Mouse (Mus musculus): ENCODE results near the gene Shank2.

Gene Shank2

DNA sequence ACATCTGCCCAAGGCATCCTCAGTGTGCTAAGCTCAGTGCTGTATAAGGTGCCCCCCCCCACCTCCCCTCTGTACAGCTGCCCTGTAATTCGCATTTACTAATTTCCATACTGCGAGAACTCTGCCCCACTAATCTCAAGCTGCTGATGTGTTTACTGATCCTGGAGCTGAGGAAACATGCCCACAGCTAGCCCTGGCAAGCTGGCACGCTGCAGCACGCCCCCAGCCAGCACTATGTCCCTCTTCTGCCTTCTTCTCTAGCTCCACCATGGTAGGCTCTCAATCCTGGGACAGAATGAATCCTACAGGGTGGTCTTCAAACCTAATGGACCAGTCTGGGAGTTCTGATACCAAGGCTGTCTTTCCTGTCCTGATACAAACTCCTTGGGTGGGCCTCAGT, 267.1 kb downstream of the Shank2 start:
- no peak for DNase-seq (ENCODE audit: low spot score)

- no peak for DNase-seq (ENCODE audit: low spot score)
Observed at GRCm38 (mm10) chr7:144271074-144271473, 269.3 kb downstream of the Shank2 start.

DNA sequence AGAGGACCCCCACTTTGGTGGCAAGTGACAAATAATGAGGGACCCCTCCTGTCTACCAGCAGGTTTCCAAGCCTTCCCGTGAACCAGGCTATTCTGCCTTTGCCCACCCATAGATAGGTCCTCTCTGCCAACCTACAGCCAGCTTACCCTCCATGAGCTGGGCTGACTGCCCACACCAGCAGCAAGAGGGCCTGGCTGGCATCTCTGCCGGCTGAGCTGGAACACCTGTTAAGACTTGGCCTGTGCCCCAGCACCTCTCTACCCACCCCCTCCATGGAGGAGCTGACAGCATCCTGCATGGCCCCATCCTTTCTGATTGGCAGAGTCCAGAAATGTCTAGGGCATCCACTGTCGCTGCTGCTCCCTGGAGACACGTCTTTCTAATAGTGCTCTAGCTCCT, 277.0 kb downstream of the Shank2 start:
- no peak for DNase-seq (ENCODE audit: low spot score)

- DNase-seq (ENCODE audit: low spot score): no peak
Observed at GRCm38 (mm10) chr7:144283701-144284100, 282.0 kb downstream of the Shank2 start.

- no peak for DNase-seq (ENCODE audit: low spot score)
Observed at GRCm38 (mm10) chr7:144284241-144285065, 282.7 kb downstream of the Shank2 start.

GRCm38 (mm10) chr7:144285066-144285633, 283.4 kb downstream of the Shank2 start:
- DNase-seq (ENCODE audit: low spot score): no peak

DNA sequence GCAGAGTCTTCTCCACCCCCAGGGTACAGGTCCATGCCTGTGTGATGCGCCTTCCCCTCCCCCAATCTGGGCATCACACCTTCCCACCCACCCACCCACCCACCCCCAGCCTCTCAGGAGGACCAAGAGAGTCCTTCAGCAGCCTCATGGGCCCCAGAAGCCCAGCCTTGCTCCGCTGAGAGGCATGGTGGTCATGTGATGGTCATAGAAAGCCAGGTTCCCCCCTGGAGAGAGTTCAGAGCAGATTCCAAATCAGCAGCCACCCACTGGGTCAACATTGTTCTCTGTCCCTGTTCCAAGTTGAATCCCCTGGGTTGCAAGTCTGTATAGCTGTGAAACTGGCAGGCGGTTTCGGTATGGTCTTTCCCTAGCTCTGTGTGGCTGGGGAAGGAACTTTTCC, 284.2 kb downstream of the Shank2 start:
- DNase-seq (ENCODE audit: low spot score): no peak

GRCm38 (mm10) chr7:144287991-144288390, 286.3 kb downstream of the Shank2 start:
- no peak for DNase-seq (ENCODE audit: low spot score)

- no peak for DNase-seq (ENCODE audit: low spot score)
Observed at GRCm38 (mm10) chr7:144291478-144291877, 289.8 kb downstream of the Shank2 start.

DNA sequence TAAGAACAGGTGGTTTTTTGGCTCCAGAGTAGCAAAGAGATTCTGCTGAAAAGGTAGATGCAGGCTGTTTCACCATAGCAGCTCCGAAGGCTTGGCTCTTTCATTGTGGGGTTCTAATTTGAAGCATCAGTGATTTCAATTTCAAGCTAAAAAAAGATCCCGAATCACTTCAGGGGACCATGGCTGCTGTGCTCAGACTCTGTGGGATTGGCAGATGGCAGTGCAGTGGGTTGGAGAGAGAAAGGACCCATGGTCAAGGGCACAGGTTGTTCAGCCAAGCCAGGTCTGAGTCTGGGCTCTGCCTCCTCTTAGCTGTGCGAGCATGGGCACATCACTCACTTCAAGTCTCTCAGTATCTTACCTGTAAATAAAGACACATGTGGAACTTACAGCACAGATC, 291.9 kb downstream of the Shank2 start:
- no peak for DNase-seq (ENCODE audit: low spot score)

GRCm38 (mm10) chr7:144294239-144295200, 292.8 kb downstream of the Shank2 start:
- peak; percentile 20 for DNase-seq (ENCODE audit: low spot score)

DNA sequence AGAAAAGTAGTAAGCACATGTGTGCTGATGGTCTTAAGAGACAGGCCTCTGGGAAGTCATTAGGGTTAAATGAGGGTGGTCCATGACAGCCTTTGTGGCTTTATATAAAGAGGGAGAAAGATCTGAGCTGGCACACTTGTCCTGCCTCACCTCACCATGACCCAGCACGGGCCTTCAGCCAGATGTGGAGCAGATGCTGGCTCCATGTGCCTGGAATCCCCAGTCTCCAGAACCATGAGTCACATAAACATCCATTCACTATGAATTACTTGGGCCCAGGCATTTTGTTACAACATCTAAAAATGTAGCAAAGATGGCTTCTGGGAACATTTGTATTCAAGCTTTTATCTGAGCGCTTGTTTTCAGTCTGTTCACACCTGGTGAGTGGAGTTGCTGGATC, 297.6 kb downstream of the Shank2 start:
- DNase-seq (ENCODE audit: low spot score): no peak

DNA sequence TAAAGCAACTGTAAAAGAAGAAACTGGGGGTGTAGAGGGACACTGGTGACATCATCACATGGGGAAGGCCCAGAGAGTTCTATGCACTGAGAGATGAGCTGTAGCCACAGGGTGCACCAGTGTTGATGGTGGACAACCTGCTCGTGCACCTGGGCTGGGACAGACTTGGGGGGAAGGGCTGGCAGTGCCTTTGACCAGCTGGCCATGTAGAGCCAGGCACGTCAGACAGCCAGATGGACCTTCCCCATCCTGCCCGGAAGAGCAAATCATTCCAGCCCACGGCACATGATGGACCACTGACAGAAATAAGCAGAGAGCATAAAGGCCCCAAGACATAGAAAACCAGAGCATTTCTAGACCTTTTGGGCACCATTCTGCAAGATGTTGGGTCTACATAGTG, 299.9 kb downstream of the Shank2 start:
- DNase-seq (ENCODE audit: low spot score): no peak

DNA sequence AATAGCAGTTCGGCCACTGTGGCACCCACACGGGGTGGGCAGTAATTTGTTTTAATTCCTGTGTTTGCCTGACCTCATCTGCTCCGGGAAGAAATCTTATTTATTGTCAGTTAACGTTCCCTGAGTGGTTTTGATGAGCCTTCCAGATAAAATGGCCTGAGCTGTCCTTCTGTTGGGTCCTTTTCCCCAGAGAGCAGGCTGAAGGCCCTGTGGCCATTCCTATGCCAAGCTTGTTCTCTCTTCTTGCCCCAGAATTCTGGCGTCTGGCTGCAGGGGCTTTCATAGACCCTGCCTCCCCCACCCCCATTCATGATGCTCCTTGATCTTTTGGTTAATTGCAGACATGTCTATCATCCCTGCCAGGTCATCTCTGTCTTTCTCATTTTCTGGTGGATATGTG, 300.8 kb downstream of the Shank2 start:
- DNase-seq (ENCODE audit: low spot score): no peak

GRCm38 (mm10) chr7:144307853-144308409, 306.2 kb downstream of the Shank2 start:
- DNase-seq (ENCODE audit: low spot score): no peak

DNA sequence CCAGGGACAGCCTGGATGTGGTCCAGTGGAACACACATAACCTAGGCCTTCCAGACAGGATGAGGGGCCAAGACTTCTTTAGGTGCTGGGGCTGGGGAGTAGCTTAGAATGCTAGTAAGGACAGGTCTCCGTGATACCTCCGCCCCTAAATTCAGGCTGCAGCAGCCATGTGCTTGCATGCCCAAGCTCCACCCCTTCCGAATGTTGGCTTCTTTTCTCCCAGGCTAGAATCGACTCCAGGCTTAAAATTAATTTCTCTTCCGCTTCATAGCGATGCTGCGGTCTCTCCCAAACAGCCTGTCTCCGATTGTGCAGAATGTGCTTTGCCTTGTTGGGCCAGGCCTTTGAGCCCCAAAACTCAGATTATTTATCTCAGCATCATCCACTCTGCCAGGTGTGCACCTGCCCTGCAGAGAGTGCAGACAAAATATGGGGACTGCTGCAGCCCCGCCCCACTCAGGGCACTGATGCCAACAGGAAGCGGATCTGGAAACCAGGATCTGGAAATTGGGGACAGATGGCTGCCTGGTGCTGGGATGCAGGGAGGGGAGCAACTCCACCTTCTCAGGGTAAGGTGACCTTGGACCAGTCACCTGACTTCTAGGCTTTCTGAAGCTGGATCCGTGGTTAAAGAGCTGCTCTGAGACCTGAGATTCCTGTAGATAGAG, 312.8 kb downstream of the Shank2 start:
- no peak for DNase-seq (ENCODE audit: low spot score)

DNA sequence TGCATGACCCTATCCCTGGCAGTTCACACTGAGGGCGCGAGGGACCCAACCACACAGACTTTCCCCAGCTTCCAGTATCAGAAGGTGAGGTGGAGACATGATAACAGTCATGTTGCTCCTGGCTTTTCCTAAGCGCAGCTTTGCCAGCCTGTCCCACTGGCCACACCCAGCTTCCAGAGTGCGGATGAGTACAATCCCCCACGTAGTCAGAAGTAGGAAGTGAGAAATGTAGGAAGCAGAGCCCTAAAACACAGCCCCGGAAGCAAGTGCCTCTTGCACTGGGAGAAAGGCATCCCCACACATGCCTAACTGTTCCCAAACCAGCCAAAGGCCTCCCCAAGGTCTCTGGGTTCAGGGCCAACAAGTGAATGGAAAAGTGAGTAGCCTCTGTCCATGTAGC, 314.5 kb downstream of the Shank2 start:
- DNase-seq (ENCODE audit: low spot score): no peak

GRCm38 (mm10) chr7:144316797-144317196, 315.1 kb downstream of the Shank2 start:
- no peak for DNase-seq (ENCODE audit: low spot score)

DNA sequence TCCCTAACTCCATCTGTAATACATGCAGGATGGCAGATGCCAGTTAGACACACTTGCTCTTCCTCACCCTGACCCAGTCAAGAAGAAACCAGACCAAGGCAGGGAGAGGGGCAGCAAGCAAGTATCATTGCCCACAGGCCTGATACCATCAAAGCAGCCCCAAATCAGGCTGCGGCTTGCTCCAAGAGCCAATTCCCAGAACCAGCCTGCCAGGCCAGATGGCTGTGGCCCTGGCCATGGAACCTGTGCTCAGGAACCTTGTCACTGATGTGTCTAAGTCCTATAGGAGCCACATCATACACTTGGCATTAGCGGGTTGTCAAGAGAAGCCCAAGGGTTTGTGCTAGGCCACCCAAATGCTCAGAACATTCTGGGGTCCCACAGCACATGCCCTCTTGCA, 322.3 kb downstream of the Shank2 start:
- no peak for DNase-seq (ENCODE audit: low spot score)

DNA sequence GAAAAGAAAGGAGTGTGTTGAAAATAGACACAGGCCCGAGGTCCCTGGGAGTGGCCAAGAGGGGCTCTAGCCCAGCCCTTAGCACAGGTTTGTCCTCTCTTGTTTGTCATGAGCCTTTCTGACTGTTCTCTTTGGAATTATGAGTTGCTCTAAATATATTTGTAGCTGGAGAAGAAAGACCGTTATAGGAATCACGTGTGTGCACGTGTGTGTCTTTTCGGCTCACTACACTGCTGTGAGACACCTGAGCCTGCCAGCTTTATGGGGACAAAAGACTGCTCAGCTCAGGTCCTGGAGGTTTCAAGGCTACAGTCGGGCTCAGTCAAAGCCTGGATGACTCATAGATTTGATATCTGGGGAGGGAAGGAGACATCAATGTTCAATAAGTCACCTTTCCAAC, 323.1 kb downstream of the Shank2 start:
- no peak for DNase-seq (ENCODE audit: low spot score)

DNA sequence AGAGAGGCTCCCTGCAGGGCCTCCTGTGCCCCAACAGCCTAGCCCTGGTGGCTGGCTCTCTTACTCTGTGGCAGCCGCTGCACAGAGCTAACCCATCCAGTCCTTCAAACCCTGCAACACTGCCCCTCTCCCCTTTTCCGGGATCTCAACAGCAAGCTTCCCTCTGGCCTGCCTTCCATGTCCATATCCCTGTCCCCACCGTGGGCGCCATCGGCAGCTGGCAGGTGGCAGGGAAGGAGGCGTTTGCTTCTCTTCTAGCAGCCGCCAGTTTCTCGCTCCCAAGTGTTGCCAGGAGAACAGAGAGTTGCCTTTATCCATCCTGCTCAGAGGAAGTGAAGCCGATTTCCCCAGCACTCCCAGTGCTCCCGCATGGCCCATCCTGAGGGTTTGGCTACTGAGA, 323.9 kb downstream of the Shank2 start:
- no peak for DNase-seq (ENCODE audit: low spot score)

DNA sequence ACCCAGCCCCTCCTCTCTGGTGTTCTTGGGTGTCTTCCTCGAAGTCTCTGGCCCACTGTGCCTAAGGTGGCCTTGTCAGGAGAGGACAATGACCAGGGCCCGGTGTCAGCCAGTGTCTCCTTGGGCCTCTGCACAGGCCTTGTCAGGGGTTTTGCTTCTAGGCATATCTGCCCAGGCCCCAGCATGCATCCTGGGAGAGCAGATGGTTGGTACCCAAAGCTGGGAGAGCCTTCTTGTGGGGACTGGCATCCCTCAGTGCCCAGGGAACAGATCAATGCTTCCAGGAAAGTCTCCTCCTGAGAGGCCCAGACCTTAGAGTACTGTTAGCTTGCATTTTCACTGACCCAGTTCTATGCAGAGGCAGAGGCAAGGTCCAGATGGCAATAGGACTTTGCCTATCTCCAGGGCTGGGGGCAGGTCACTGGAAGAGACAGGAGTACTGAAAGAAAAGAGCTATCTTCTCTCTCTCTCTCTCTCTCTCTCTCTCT, 327.7 kb downstream of the Shank2 start:
- no peak for DNase-seq (ENCODE audit: low spot score)

Measured in c-Kit-positive CD71-positive TER-119-positive erythroid progenitor cells, embryonic 14.5 days (primary cell).